Mouse (Mus musculus): Measurements from ENCODE around the gene Topors. TPM values are rescaled to one million over a fixed set of nuclear protein-coding genes. Genes with fewer than 3 reads are reported as not detected.

Topors gene
- polyA plus RNA-seq, 1 experiment, result 13.4 TPM

- peak overlapping the region; percentile 69 for H3K27ac ChIP-seq (replicated peaks; ENCODE audit: low read depth, low read length)
- H3K4me3 ChIP-seq (ENCODE audit: insufficient read depth, low read depth, low read length), result peak overlapping the region; percentile 91
- H3K4me1 ChIP-seq (ENCODE audit: control insufficient read depth, insufficient read depth, insufficient read length, low read length), result no peaks in the 10 kb centered on the region; the same call in 1 of the 2 replicates
These were observed 9.2 kb upstream of the Topors start for GRCm38 (mm10) chr4:40278880-40279275.

DNA sequence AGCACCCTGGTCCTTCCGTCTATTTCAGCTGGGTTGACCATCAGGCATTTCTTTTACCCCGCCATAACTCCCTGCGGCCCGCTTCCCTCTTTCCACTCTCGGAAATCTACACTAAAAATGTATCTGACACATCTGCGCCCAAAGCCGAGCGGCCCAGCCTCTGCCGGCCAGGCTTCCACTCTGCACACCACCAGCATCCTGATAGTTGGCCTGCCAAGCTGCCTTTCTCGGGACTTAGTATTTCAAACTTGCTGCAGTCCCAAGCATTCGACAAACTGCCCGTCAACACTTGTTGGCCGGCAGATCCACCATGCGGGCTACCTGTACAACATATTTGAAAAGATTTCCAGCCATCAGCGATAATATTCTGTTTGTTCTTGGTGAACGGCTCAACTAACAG is 815 bp downstream of the Topors start:
- Histone ChIP-seq H3K4me3 (ENCODE audit: insufficient read depth, low read depth, low read length) (peak overlapping the region; percentile 92), H3K4me1 (ENCODE audit: control insufficient read depth, insufficient read depth, insufficient read length, low read length) (peaks cover 6% of the 10 kb centered on the region; the same call in 1 of the 2 replicates), H3K27ac (replicated peaks; ENCODE audit: low read depth, low read length) (peak overlapping the region; percentile 66)

- H3K27ac ChIP-seq (replicated peaks; ENCODE audit: low read depth, low read length), result peak overlapping the region; percentile 66
- H3K4me1 ChIP-seq (ENCODE audit: control insufficient read depth, insufficient read depth, insufficient read length, low read length), result peaks cover 6% of the 10 kb centered on the region; the same call in 1 of the 2 replicates
- H3K4me3 ChIP-seq (ENCODE audit: insufficient read depth, low read depth, low read length), result peak overlapping the region; percentile 92
These were observed 1.3 kb downstream of the Topors start for GRCm38 (mm10) chr4:40268204-40268813.

- H3K4me3 ChIP-seq (ENCODE audit: insufficient read depth, low read depth, low read length), result peak overlapping the region; percentile 92
- H3K27ac ChIP-seq (replicated peaks; ENCODE audit: low read depth, low read length), result peak overlapping the region; percentile 23; the same call in 1 of the 2 replicates
- peaks cover 6% of the 10 kb centered on the region; the same call in 1 of the 2 replicates for H3K4me1 ChIP-seq (ENCODE audit: control insufficient read depth, insufficient read depth, insufficient read length, low read length)
These were observed 2.0 kb downstream of the Topors start for GRCm38 (mm10) chr4:40267681-40268080.

DNA sequence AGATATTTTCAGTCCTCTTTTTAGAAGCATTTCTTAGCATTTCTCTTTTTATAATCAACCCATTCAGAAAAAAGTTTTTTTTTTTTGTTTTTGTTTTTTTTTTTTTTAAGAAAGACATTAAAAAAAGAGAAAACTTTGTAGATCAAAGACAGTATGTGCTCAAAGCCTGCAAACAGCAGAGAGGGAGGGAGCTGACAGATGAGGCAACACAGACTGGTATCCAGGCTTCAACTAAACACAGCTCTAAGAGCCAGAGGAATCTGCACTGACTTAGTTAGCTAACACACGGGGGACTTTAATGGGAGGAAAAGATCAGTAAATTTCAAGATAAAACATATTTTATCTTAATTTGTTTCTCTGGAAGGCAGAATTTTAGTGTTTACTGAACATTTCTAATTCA is 5.3 kb downstream of the Topors start:
- H3K27ac ChIP-seq (replicated peaks; ENCODE audit: low read depth, low read length), result no peak overlapping the region

DNA sequence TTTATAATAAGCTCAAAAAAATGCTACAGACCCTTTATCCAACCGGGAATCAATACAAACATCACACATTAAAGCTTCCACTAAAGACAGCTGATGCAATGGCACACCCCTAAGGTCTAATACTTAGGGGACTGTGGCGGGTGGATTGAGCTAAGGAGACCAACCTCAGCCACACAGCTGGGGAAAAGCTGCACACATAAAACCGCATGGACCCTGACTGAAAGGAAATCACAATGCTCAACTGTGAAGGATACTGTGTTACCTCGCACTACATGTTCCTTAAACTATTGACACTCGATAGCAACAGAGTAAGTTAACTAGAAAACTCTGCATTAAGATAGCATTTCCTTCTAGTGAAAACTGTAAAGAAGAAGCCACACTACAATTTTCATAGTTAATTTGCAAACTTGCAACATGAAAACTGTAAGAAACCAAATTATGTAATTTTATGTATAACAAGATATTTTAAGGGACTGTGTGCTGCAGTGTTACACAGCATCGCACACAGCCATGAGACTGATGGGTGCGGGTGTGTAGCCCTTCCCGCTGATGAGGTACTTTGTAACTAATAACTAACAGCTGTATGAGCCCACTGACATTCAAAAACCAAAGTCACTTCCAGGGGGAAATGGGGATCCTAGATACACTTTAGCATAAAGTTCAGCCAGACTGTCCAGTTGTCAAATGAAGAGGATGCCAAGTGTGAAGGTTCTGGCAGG is 15.1 kb downstream of the Topors start:
- no peak overlapping the region for H3K27ac ChIP-seq (replicated peaks; ENCODE audit: low read depth, low read length)
- H3K4me3 ChIP-seq (ENCODE audit: insufficient read depth, low read depth, low read length), result no peak overlapping the region
- no peaks in the 10 kb centered on the region for H3K4me1 ChIP-seq (ENCODE audit: control insufficient read depth, insufficient read depth, insufficient read length, low read length)

More for the DNA sequence above, 5.3 kb downstream of the Topors start:
- Histone ChIP-seq H3K4me1 (ENCODE audit: control insufficient read depth, insufficient read depth, insufficient read length, low read length) (peaks cover 6% of the 10 kb centered on the region; the same call in 1 of the 2 replicates), H3K4me3 (ENCODE audit: insufficient read depth, low read depth, low read length) (no peak overlapping the region)

DNA sequence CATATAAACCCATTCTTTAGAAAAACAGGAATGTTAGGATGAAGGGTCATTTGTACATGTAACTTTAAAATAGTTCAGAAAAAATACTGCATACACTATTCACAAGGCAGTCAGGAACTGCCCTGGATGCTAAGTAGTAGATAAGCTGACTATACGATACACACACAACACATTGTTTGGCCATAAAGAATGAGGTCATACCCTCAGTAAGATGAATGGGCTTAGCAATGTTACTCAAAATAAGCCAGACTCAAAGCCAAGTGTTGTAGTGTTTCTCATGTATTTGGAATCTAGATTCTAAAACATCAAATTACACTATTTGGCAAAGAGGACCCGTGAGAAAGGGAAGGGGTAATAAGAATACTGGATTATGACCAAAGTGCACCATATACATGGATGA is 15.9 kb downstream of the Topors start:
- H3K4me3 ChIP-seq (ENCODE audit: insufficient read depth, low read depth, low read length), result no peak overlapping the region
- no peak overlapping the region for H3K27ac ChIP-seq (replicated peaks; ENCODE audit: low read depth, low read length)
- no peaks in the 10 kb centered on the region for H3K4me1 ChIP-seq (ENCODE audit: control insufficient read depth, insufficient read depth, insufficient read length, low read length)

DNA sequence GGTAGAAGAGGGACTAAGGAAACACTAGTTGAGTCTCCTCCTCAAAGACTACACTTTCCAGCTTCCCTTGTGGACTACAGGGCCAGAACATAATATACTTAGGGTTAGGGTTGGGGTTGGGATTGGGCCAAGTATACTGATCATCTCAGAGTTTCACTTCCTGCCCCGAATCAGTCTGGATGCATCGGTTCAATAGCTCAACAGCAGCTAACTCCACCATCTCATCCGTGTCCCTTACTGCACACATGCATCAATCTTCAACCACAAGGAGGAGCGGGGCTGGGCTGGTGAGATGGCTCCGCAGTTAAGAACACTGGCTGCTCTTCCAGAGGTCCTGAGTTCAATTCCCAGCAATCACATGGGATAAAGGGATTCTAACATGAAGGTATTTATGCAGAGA is 18.7 kb downstream of the Topors start:
- Histone ChIP-seq H3K4me3 (ENCODE audit: insufficient read depth, low read depth, low read length) (no peak overlapping the region), H3K27ac (replicated peaks; ENCODE audit: low read depth, low read length) (no peak overlapping the region), H3K4me1 (ENCODE audit: control insufficient read depth, insufficient read depth, insufficient read length, low read length) (no peaks in the 10 kb centered on the region)

DNA sequence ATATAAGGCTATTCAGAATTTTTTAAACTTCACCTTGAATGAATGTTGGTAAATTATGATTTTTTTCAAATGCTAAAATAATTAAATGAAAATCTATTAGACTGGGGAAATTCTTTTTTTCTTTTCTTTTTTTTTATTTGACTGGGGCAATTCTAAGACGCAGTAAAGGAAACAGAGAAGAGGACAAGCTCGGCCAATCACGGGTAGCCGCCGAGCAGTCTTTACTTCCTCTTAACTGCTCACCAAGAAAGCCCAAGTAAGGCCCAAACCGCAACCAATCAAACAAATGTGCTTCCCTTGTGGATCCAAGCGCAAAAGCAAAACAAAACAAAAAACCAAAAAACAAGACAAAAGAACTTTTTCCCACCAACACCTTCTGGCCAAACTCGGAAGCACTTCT is 25.6 kb downstream of the Topors start:
- Histone ChIP-seq H3K4me3 (ENCODE audit: insufficient read depth, low read depth, low read length) (no peak overlapping the region), H3K4me1 (ENCODE audit: control insufficient read depth, insufficient read depth, insufficient read length, low read length) (no peaks in the 10 kb centered on the region), H3K27ac (replicated peaks; ENCODE audit: low read depth, low read length) (no peak overlapping the region)

DNA sequence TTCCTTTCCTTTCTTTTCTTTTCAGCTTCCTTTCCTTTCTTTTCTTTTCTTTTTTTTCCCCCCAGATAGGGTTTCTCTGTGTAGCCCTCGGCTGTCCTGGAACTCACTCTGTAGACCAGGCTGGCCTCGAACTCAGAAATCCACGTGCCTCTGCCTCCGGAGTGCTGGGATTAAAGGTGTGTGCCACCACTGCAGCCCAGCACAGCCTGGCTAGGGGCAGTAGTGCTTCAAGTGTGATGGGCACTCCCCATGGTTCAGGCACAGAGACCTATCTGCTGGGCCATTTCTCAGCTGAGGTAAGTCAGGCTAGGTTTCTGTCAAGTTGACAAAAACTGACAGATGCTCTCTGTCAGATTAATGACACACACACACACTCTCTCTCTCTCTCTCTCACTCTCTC is 26.6 kb downstream of the Topors start:
- Histone ChIP-seq H3K27ac (replicated peaks; ENCODE audit: low read depth, low read length) (no peak overlapping the region), H3K4me3 (ENCODE audit: insufficient read depth, low read depth, low read length) (no peak overlapping the region), H3K4me1 (ENCODE audit: control insufficient read depth, insufficient read depth, insufficient read length, low read length) (no peaks in the 10 kb centered on the region)

DNA sequence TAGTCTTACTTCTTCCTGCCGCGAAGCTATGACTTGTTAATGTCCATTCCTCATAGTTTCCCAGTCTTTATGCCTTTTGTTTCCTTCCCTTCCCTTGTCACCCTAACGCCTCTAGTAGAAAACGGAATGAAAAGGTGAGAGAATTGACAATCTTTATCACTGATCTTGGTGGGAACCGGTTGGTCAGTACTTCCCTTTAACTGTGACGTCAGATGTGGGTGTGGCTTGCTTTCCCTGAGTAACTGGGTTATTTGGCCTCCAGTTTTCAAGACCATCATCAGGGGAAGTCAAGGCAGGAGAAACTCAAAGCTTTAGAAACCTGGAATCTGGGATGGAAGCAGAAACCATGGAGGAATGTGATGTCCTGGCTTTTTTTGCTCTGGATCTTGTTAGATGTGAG is 27.7 kb downstream of the Topors start:
- no peak overlapping the region for H3K27ac ChIP-seq (replicated peaks; ENCODE audit: low read depth, low read length)
- no peak overlapping the region for H3K4me3 ChIP-seq (ENCODE audit: insufficient read depth, low read depth, low read length)
- H3K4me1 ChIP-seq (ENCODE audit: control insufficient read depth, insufficient read depth, insufficient read length, low read length), result no peaks in the 10 kb centered on the region

DNA sequence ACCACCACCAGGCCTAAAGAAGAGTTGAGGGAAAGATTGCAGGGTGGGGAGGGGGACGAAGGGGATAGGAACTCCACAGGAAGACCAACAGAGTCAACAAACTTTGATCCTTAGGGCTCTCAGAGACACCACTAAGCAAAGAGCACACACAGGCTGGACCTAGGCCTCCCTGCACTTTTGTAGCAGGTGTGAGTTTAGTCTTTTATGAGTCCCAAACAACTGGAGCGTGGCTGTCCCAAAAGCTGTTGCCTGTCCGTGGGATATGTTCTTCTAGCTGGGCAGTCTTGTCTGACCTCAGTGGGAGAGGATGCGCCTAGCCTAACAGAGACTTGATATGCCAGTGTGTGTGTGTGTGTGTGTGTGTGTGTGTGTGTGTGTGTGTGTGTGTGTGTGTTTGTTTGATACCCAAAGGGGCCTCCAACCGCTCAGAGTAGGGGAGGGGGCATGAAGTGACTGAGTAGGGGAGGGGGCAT is 29.3 kb downstream of the Topors start:
- 0 out of 2 replicates have a peak overlapping the region, but pooled peaks have one; percentile 86 for H3K27ac ChIP-seq (replicated peaks; ENCODE audit: low read depth, low read length)
- H3K4me3 ChIP-seq (ENCODE audit: insufficient read depth, low read depth, low read length), result peak overlapping the region; percentile 96
- H3K4me1 ChIP-seq (ENCODE audit: control insufficient read depth, insufficient read depth, insufficient read length, low read length), result no peaks in the 10 kb centered on the region

- no peaks in the 10 kb centered on the region for H3K4me1 ChIP-seq (ENCODE audit: control insufficient read depth, insufficient read depth, insufficient read length, low read length)
- H3K27ac ChIP-seq (replicated peaks; ENCODE audit: low read depth, low read length), result peak within 1 kb of the TSS; percentile 94
- peak within 1 kb of the TSS; percentile 96 for H3K4me3 ChIP-seq (ENCODE audit: insufficient read depth, low read depth, low read length)
These were observed 30.0 kb downstream of the Topors start, which contains the start of gene Ddx58 for GRCm38 (mm10) chr4:40239409-40240271. Gene Ddx58, minus strand, starts transcription at chr4:40239828.

- H3K27ac ChIP-seq (replicated peaks; ENCODE audit: low read depth, low read length), result peak overlapping the region; percentile 94
- H3K4me1 ChIP-seq (ENCODE audit: control insufficient read depth, insufficient read depth, insufficient read length, low read length), result no peaks in the 10 kb centered on the region
- H3K4me3 ChIP-seq (ENCODE audit: insufficient read depth, low read depth, low read length), result peak overlapping the region; percentile 96
These were observed 30.9 kb downstream of the Topors start for GRCm38 (mm10) chr4:40238483-40239408.

Measured in brown adipose tissue, adult 24 weeks (tissue).